Mouse (Mus musculus) intestine, embryonic 15.5 days (tissue): Measurements from ENCODE around the gene Mxd1. TPM values are rescaled to one million over a fixed set of nuclear protein-coding genes. Genes with fewer than 3 reads are reported as not detected.

ENCODE experiments used
- ATAC-seq: fragments of 200-750 bp; cut with Nextera tagmentation; 2 replicates; pipeline ENCODE4 v1.8.0; 2017; ENCODE audit warnings: moderate TSS enrichment, moderate library complexity
- H3K27ac ChIP-seq: fragments of 300-500 bp; sonication (generic); 2 replicates; pipeline ENCODE4 v1.5.1; 2015; ENCODE audit warnings: mild to moderate bottlenecking, inconsistent platforms
- H3K27me3 ChIP-seq: fragments of 300-500 bp; sonication (generic); replicated peaks from 2 replicates; pipeline ENCODE4 v1.6.1; 2015; ENCODE audit warnings: inconsistent platforms
- H3K36me3 ChIP-seq: fragments of 300-500 bp; sonication (generic); 2 replicates; pipeline ENCODE4 v1.6.1; 2015; ENCODE audit warnings: inconsistent platforms
- H3K4me1 ChIP-seq: fragments of 300-500 bp; sonication (generic); replicated peaks from 2 replicates; pipeline ENCODE4 v1.6.1; 2015; ENCODE audit warnings: inconsistent platforms
- H3K4me2 ChIP-seq: fragments of 300-500 bp; sonication (generic); replicated peaks from 2 replicates; pipeline ENCODE4 v1.6.1; 2015; ENCODE audit warnings: mild to moderate bottlenecking, inconsistent platforms
- H3K4me3 ChIP-seq: fragments of 300-500 bp; sonication (generic); replicated peaks from 2 replicates; pipeline ENCODE4 v1.5.1; 2015; ENCODE audit warnings: inconsistent platforms
- H3K9ac ChIP-seq: fragments of 300-500 bp; sonication (generic); 2 replicates; pipeline ENCODE4 v1.6.1; 2015; ENCODE audit warnings: inconsistent platforms
- H3K9me3 ChIP-seq: fragments of 300-500 bp; sonication (generic); 2 replicates; pipeline ENCODE4 v1.6.1; 2016; ENCODE audit warnings: inconsistent platforms
- WGBS: fragments of 180-500 bp; shearing (Covaris S2); methylation state at CpG from one replicate; pipeline ENCODE4 v1.1.7; 2015; 5-methylcytosine and 5-hydroxymethylcytosine counted together
- polyA plus RNA-seq: library from polyadenylated mRNA; unstranded; fragments of >200 nt; fragmentation: Nextera tagmentation; extraction: Ambion mirVana; gene quantifications from 2 replicates; pipeline ENCODE4 v1.2.1, GENCODE M21; 2015

The Mxd1 gene
- polyA plus RNA-seq, 1 experiment from 2014 or later, result 13.8 TPM

- ATAC-seq, result no peak
- 87% methylated on average over 3 of the region's 3 CpGs for WGBS
- Histone ChIP-seq H3K27ac (no peak overlapping the region), H3K4me1 (0 out of 2 replicates have a peak, but pooled peaks cover 6% of the 10 kb centered on the region), H3K9ac (no peak overlapping the region), H3K36me3 (peaks cover 7% of the 10 kb centered on the region; the same call in 1 of the 2 replicates), H3K27me3 (no peaks in the 10 kb centered on the region), H3K9me3 (no peaks in the 10 kb centered on the region), H3K4me3 (no peak overlapping the region), H3K4me2 (no peak overlapping the region)
Measured at GRCm38 (mm10) chr6:86644775-86645400, 24.1 kb downstream of the Mxd1 start.

- 74% methylated on average over 8 of the region's 8 CpGs for WGBS
- Histone ChIP-seq H3K9ac (no peak overlapping the region), H3K9me3 (no peaks in the 10 kb centered on the region)
Measured at GRCm38 (mm10) chr6:86641716-86642115, 27.2 kb downstream of the Mxd1 start.

GRCm38 (mm10) chr6:86640776-86641175 lies 28.2 kb downstream of the Mxd1 start:
- Histone ChIP-seq H3K27ac (no peak overlapping the region), H3K36me3 (no peaks in the 10 kb centered on the region), H3K4me1 (0 out of 2 replicates have a peak, but pooled peaks cover 11% of the 10 kb centered on the region), H3K27me3 (no peaks in the 10 kb centered on the region), H3K9ac (no peak overlapping the region), H3K9me3 (no peaks in the 10 kb centered on the region), H3K4me2 (no peak overlapping the region), H3K4me3 (no peak overlapping the region)
- WGBS, result 83% methylated on average over 8 of the region's 8 CpGs
- ATAC-seq, result no peak

More at GRCm38 (mm10) chr6:86641716-86642115, 27.2 kb downstream of the Mxd1 start:
- Histone ChIP-seq H3K4me1 (0 out of 2 replicates have a peak, but pooled peaks cover 7% of the 10 kb centered on the region), H3K4me3 (no peak overlapping the region), H3K27ac (no peak overlapping the region), H3K4me2 (no peak overlapping the region), H3K27me3 (no peaks in the 10 kb centered on the region), H3K36me3 (no peaks in the 10 kb centered on the region)
- no peak for ATAC-seq

GRCm38 (mm10) chr6:86640161-86640560 lies 28.8 kb downstream of the Mxd1 start:
- Histone ChIP-seq H3K9ac (no peak overlapping the region), H3K4me1 (0 out of 2 replicates have a peak, but pooled peaks cover 9% of the 10 kb centered on the region), H3K9me3 (no peaks in the 10 kb centered on the region), H3K4me3 (no peak overlapping the region), H3K27me3 (no peaks in the 10 kb centered on the region), H3K4me2 (no peak overlapping the region), H3K27ac (no peak overlapping the region), H3K36me3 (no peaks in the 10 kb centered on the region)
- WGBS, result 79% methylated on average over 3 of the region's 3 CpGs
- ATAC-seq, result no peak

- ATAC-seq, result peak; percentile 62; the same call in 1 of the 2 replicates
- Histone ChIP-seq H3K9ac (no peak overlapping the region), H3K4me1 (0 out of 2 replicates have a peak, but pooled peaks cover 9% of the 10 kb centered on the region), H3K27me3 (no peaks in the 10 kb centered on the region), H3K27ac (no peak overlapping the region), H3K36me3 (no peaks in the 10 kb centered on the region), H3K4me3 (no peak overlapping the region), H3K9me3 (no peaks in the 10 kb centered on the region), H3K4me2 (no peak overlapping the region)
- WGBS, result 79% methylated on average over 18 of the region's 18 CpGs
Measured at GRCm38 (mm10) chr6:86639180-86640160, 29.5 kb downstream of the Mxd1 start.

GRCm38 (mm10) chr6:86638434-86638833 lies 30.5 kb downstream of the Mxd1 start:
- no peak overlapping the region for H3K4me3 ChIP-seq
- no peaks in the 10 kb centered on the region for H3K36me3 ChIP-seq
- no peak for ATAC-seq
- H3K4me1 ChIP-seq, result 0 out of 2 replicates have a peak, but pooled peaks cover 9% of the 10 kb centered on the region
- no peak overlapping the region for H3K4me2 ChIP-seq
- H3K27me3 ChIP-seq, result no peaks in the 10 kb centered on the region
- H3K9me3 ChIP-seq, result no peaks in the 10 kb centered on the region
- H3K27ac ChIP-seq, result no peak overlapping the region
- no peak overlapping the region for H3K9ac ChIP-seq
- WGBS, result 20% methylated on average over 2 of the region's 2 CpGs

GRCm38 (mm10) chr6:86637860-86638259 lies 31.1 kb downstream of the Mxd1 start:
- Histone ChIP-seq H3K9ac (no peak overlapping the region), H3K4me3 (no peak overlapping the region), H3K4me2 (no peak overlapping the region), H3K27me3 (no peaks in the 10 kb centered on the region), H3K27ac (no peak overlapping the region), H3K4me1 (0 out of 2 replicates have a peak, but pooled peaks cover 9% of the 10 kb centered on the region), H3K36me3 (no peaks in the 10 kb centered on the region), H3K9me3 (no peaks in the 10 kb centered on the region)
- ATAC-seq, result no peak
- 74% methylated on average over 2 of the region's 2 CpGs for WGBS

- Histone ChIP-seq H3K9me3 (no peaks in the 10 kb centered on the region), H3K27me3 (no peaks in the 10 kb centered on the region), H3K4me1 (0 out of 2 replicates have a peak, but pooled peaks cover 9% of the 10 kb centered on the region), H3K36me3 (no peaks in the 10 kb centered on the region), H3K27ac (no peak overlapping the region), H3K4me2 (no peak overlapping the region), H3K9ac (no peak overlapping the region), H3K4me3 (no peak overlapping the region)
- 53% methylated on average over 4 of the region's 4 CpGs for WGBS
- peak; percentile 4; the same call in 1 of the 2 replicates for ATAC-seq
Measured at GRCm38 (mm10) chr6:86637171-86637835, 31.7 kb downstream of the Mxd1 start.

GRCm38 (mm10) chr6:86636495-86636894 lies 32.5 kb downstream of the Mxd1 start:
- H3K27ac ChIP-seq, result no peak overlapping the region
- H3K36me3 ChIP-seq, result no peaks in the 10 kb centered on the region
- peak; percentile 88 for ATAC-seq
- H3K4me2 ChIP-seq, result no peak overlapping the region
- no peak overlapping the region for H3K4me3 ChIP-seq
- H3K27me3 ChIP-seq, result no peaks in the 10 kb centered on the region
- H3K9ac ChIP-seq, result no peak overlapping the region
- no peaks in the 10 kb centered on the region for H3K9me3 ChIP-seq
- WGBS, result 52% methylated on average over 2 of the region's 2 CpGs
- H3K4me1 ChIP-seq, result 0 out of 2 replicates have a peak, but pooled peaks cover 9% of the 10 kb centered on the region

DNA sequence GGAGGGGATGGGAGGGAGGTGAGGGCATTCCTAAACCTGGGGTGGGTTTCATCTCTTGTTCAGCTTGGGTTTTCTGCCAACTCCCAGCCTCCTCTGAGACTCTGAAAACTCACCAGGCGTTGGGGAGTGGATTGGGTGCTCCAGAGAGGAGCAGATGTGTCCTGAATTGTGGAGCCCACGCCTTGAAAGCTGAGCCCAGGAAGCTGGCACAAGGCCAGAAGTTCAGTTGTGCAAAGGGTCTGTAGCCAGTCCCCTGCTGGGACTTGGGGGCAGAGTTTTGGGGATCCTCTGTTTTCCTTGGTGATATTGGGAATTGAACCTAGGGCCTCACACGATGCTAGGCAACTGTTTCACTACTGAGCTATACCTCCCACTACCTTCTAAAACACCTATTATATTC lies 38.8 kb downstream of the Mxd1 start:
- H3K27ac ChIP-seq, result no peak overlapping the region
- no peaks in the 10 kb centered on the region for H3K36me3 ChIP-seq
- no peaks in the 10 kb centered on the region for H3K27me3 ChIP-seq
- WGBS, result 69% methylated on average over 3 of the region's 3 CpGs
- no peak overlapping the region for H3K9ac ChIP-seq
- no peak overlapping the region for H3K4me2 ChIP-seq
- H3K4me1 ChIP-seq, result no peaks in the 10 kb centered on the region
- no peak for ATAC-seq
- H3K4me3 ChIP-seq, result no peak overlapping the region
- no peaks in the 10 kb centered on the region for H3K9me3 ChIP-seq

DNA sequence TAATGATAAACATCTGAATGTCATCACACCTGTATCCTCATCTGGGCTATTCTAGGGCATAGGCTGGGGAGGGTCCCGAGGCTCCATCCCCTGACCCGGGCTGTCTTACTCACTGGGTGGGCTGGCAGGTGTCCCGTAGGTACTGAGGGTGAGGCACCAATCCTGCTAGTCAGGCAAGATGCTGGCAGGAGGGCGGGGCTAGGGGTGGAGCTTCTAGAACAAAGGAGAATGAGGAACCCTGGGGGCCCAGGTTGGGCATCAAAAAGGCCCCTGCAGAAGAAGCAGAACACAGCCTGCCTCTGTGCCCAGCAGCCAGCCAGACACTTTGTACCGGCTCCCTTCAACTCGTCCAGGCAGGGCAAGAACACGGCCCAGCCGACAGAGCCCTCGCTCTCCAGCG lies 41.0 kb downstream of the Mxd1 start, which contains the start of gene Asprv1:
Gene Asprv1, plus strand, starts transcription at position 219 of the 400 bp plus-strand sequence.
- Histone ChIP-seq H3K9ac (no peak within 1 kb of the TSS), H3K27me3 (no peaks in the 10 kb centered on the region), H3K9me3 (no peaks in the 10 kb centered on the region), H3K4me2 (no peak within 1 kb of the TSS), H3K27ac (no peak within 1 kb of the TSS), H3K4me1 (no peaks in the 10 kb centered on the region), H3K36me3 (no peaks in the 10 kb centered on the region), H3K4me3 (no peak within 1 kb of the TSS)
- 55% methylated on average over 10 of the region's 10 CpGs for WGBS
- no peak for ATAC-seq
